Mouse (Mus musculus) olfactory bulb, adult 2 months (tissue): Measurements from ENCODE around the gene Tmem51.

ENCODE experiments used
- CTCF ChIP-seq: fragments of 200-500 bp; IDR thresholded peaks from 2 replicates; pipeline ENCODE4 v1.5.1; 2012; ENCODE audit warnings: low read depth, mild to moderate bottlenecking, low read length, moderate library complexity; ENCODE audit not compliant: insufficient read depth
- POLR2A ChIP-seq: fragments of 200-500 bp; IDR thresholded peaks from 2 replicates; pipeline ENCODE4 v1.6.1; 2012; ENCODE audit warnings: mild to moderate bottlenecking, low read depth, low read length, moderate library complexity; ENCODE audit not compliant: insufficient read depth

GRCm38 (mm10) chr4:142010441-142010840 lies 73.7 kb downstream of the Tmem51 start:
- TF ChIP-seq CTCF, result no peak
- no peak for TF ChIP-seq POLR2A
